36 mouse cellular contexts compared by ENCODE assay signal in genomic region chr7:122628050-122628449, GRCm38 (mm10). TPM values are rescaled to one million over a fixed set of nuclear protein-coding genes. Genes with fewer than 3 reads are reported as not detected.
DNase-seq lines count a peak whose midpoint lies in the region; ATAC-seq and TF ChIP-seq lines count a peak whose summit lies in the region.
"Had no signal": no experiment of that assay in that cellular context is flagged by ENCODE, and none has a peak within 500 bp of the region (broad histone marks: within the 10 kb centered on the region; RNA-seq: fewer than 3 reads in every experiment).

No protein-coding gene starts in this region.

- DNase-seq in forebrain, embryonic 14.5 days (ENCODE audit: low spot score) = peak; percentile 36
- peak; percentile 50 to 53 for DNase-seq in left cerebral cortex, postnatal 14 days (ENCODE audit: low spot score in 2 of 2)
- DNase-seq in left cerebral cortex, adult 8-10 months (ENCODE audit: low spot score in 2 of 2) = no peak
- DNase-seq in retina, postnatal 1 day = peak; percentile 30
- DNase-seq in retina, embryonic 14.5 days (ENCODE audit: low spot score) = no peak
- peak; percentile 49 for DNase-seq in brain, embryonic 14.5 days (ENCODE audit: low read depth)
- DNase-seq in adrenal gland, postnatal 14 days = no peak
- DNase-seq: adrenal gland, postnatal 25 days; cerebellum, adult 9-10 months; embryo, embryonic 11 days; gastrocnemius, postnatal 25 days; heart, adult 18-20 months; heart, postnatal 10 days; kidney, adult 18-20 months; kidney, postnatal 25 days; liver, postnatal 0 days; right cerebral cortex, postnatal 4 days; thymus, adult 18-20 months; thymus, postnatal 25 days had no signal

- H3K4me2 ChIP-seq in forebrain, embryonic 14.5 days (ENCODE audit: low read length) = no peak overlapping the region
- no peak overlapping the region for H3K4me2 ChIP-seq in forebrain, embryonic 15.5 days (replicated peaks)
- H3K4me2 ChIP-seq: embryonic facial prominence, embryonic 13.5 days; forebrain, embryonic 12.5 days; heart, embryonic 12.5 days; hindbrain, embryonic 14.5 days; kidney, embryonic 15.5 days; limb, embryonic 13.5 days; liver, embryonic 12.5 days; neural tube, embryonic 12.5 days had no signal

- TF ChIP-seq POLR2A in brain, embryonic 14.5 days (IDR thresholded peaks at IDR 0.05; ENCODE audit: borderline replicate concordance, extremely low read depth, insufficient read depth, insufficient read length, poor library complexity, severe bottlenecking) = no peak

- ATAC-seq in forebrain, embryonic 14.5 days = no peak
- ATAC-seq in forebrain, embryonic 15.5 days (replicated peaks) = no peak
- ATAC-seq: liver, embryonic 12.5 days; liver, postnatal 0 days had no signal

- 88% methylated on average over 5 of the region's 5 CpGs for WGBS in forebrain, embryonic 14.5 days
- WGBS in forebrain, embryonic 15.5 days = 88% methylated on average over 5 of the region's 5 CpGs

- no peak overlapping the region for H3K27ac ChIP-seq in forebrain, embryonic 14.5 days (ENCODE audit: low read depth, low read length)
- H3K27ac ChIP-seq in forebrain, embryonic 15.5 days (replicated peaks) = no peak overlapping the region
- H3K27ac ChIP-seq: embryonic facial prominence, embryonic 13.5 days; forebrain, embryonic 12.5 days; hindbrain, embryonic 14.5 days; kidney, embryonic 15.5 days; limb, embryonic 13.5 days; liver, embryonic 12.5 days; midbrain, embryonic 10.5 days; neural tube, embryonic 12.5 days; stomach, postnatal 0 days had no signal

- TF ChIP-seq CTCF in brain, embryonic 14.5 days (IDR thresholded peaks at IDR 0.05; ENCODE audit: borderline replicate concordance, extremely low read depth, insufficient read depth, insufficient read length) = no peak

- H3K4me3 ChIP-seq in forebrain, embryonic 14.5 days (ENCODE audit: low read depth, low read length) = no peak overlapping the region
- H3K4me3 ChIP-seq in forebrain, embryonic 15.5 days = no peak overlapping the region
- H3K4me3 ChIP-seq: embryonic facial prominence, embryonic 13.5 days; erythroblast, embryonic 14.5 days; forebrain, embryonic 12.5 days; heart, embryonic 12.5 days; kidney, embryonic 15.5 days; limb, embryonic 13.5 days; liver, embryonic 12.5 days; midbrain, embryonic 10.5 days; myocyte; neural tube, embryonic 12.5 days had no signal

- intact Hi-C loops in left cerebral cortex, postnatal 14 days (cut with DNase I) = no loop called here

- H3K36me3 ChIP-seq in forebrain, embryonic 14.5 days (ENCODE audit: control insufficient read depth, insufficient read depth, low read length) = no peaks in the 10 kb centered on the region
- no peaks in the 10 kb centered on the region for H3K36me3 ChIP-seq in forebrain, embryonic 15.5 days
- H3K36me3 ChIP-seq: embryonic facial prominence, embryonic 13.5 days; forebrain, embryonic 12.5 days; heart, embryonic 12.5 days; kidney, embryonic 15.5 days; limb, embryonic 13.5 days; liver, embryonic 12.5 days; midbrain, embryonic 10.5 days; neural tube, embryonic 12.5 days had no signal

- no peak overlapping the region for H3K9ac ChIP-seq in forebrain, embryonic 14.5 days (ENCODE audit: low read length)
- H3K9ac ChIP-seq in forebrain, embryonic 15.5 days (replicated peaks) = no peak overlapping the region
- H3K9ac ChIP-seq: embryonic facial prominence, embryonic 13.5 days; forebrain, embryonic 12.5 days; heart, embryonic 12.5 days; hindbrain, embryonic 14.5 days; kidney, embryonic 15.5 days; limb, embryonic 13.5 days; liver, embryonic 12.5 days; liver, postnatal 0 days; neural tube, embryonic 12.5 days had no signal

- H3K4me1 ChIP-seq in forebrain, embryonic 14.5 days (ENCODE audit: control insufficient read depth, insufficient read depth, low read length) = no peaks in the 10 kb centered on the region
- no peaks in the 10 kb centered on the region for H3K4me1 ChIP-seq in forebrain, embryonic 15.5 days
- H3K4me1 ChIP-seq: embryonic facial prominence, embryonic 13.5 days; forebrain, embryonic 12.5 days; kidney, embryonic 15.5 days; limb, embryonic 13.5 days; liver, embryonic 12.5 days; neural tube, embryonic 12.5 days had no signal

- H3K27me3 ChIP-seq in forebrain, embryonic 14.5 days (replicated peaks; ENCODE audit: control insufficient read depth, insufficient read depth, low read length) = no peaks in the 10 kb centered on the region
- no peaks in the 10 kb centered on the region for H3K27me3 ChIP-seq in forebrain, embryonic 15.5 days
- H3K27me3 ChIP-seq: embryonic facial prominence, embryonic 13.5 days; forebrain, embryonic 12.5 days; heart, embryonic 12.5 days; kidney, embryonic 15.5 days; limb, embryonic 13.5 days; liver, embryonic 12.5 days; neural tube, embryonic 12.5 days had no signal

- no peaks in the 10 kb centered on the region for H3K9me3 ChIP-seq in forebrain, embryonic 14.5 days (replicated peaks; ENCODE audit: control insufficient read depth, low read length)
- no peaks in the 10 kb centered on the region for H3K9me3 ChIP-seq in forebrain, embryonic 15.5 days
- H3K9me3 ChIP-seq: embryonic facial prominence, embryonic 13.5 days; forebrain, embryonic 12.5 days; heart, embryonic 12.5 days; kidney, embryonic 15.5 days; limb, embryonic 13.5 days; liver, embryonic 12.5 days; midbrain, embryonic 10.5 days; neural tube, embryonic 12.5 days had no signal

RNA-seq across cellular contexts. Expression of gene Cacng3, which starts 42.2 kb away (rescaled TPM):
- 5.1 and 7.4 TPM in 2 replicates for polyA plus RNA-seq in forebrain, embryonic 14.5 days (2014; fragmentation: Nextera tagmentation; extraction: Ambion mirVana)
- 8.6 and 8.7 TPM in 2 replicates for polyA plus RNA-seq in forebrain, embryonic 15.5 days (2015; fragmentation: Nextera tagmentation; extraction: Ambion mirVana)
- total RNA-seq in left cerebral cortex, postnatal 14 days (2021) = 100 to 1,000 TPM; 158 to 185 TPM
- 100 to 1,000 TPM; 124 to 137 (median 129) TPM for total RNA-seq in left cerebral cortex, adult 8-10 months (2022)
- 4.8 and 10.4 TPM in 2 replicates for polyA plus RNA-seq in brain, embryonic 14.5 days (2012; rRNA removed)
- total RNA-seq in adrenal gland, postnatal 14 days (2021) = 1.9 and 2.1 TPM in 2 replicates
- total RNA-seq: gastrocnemius, adult 18-20 months; gastrocnemius, postnatal 25 days; heart, adult 18-20 months; hematopoietic stem cell, adult 5-6 weeks; megakaryocyte progenitor cell, adult 5-6 weeks; MEL had no signal
- polyA plus RNA-seq: embryonic facial prominence, embryonic 13.5 days; erythroblast, embryonic 14.5 days; heart, embryonic 12.5 days; limb, embryonic 13.5 days; liver, embryonic 12.5 days; myocyte had no signal

Comparison
In these comparisons a context has a peak if more than half of its experiments do, and no peak if none do; other contexts are left out.
1. DNase-seq: peak in forebrain, embryonic 14.5 days (single experiment), left cerebral cortex, postnatal 14 days (2 of 2), retina, postnatal 1 day (single experiment) and brain, embryonic 14.5 days (single experiment); none in left cerebral cortex, adult 8-10 months (0 of 2), retina, embryonic 14.5 days (single experiment) and adrenal gland, postnatal 14 days (single experiment).
2. RNA of gene Cacng3, which starts 42.2 kb away (total RNA-seq): 158 to 185 TPM in left cerebral cortex, postnatal 14 days and 124 to 137 TPM in left cerebral cortex, adult 8-10 months; 1.9 to 2.1 TPM in adrenal gland, postnatal 14 days; every median in the first group is over 10 times any median in the second.